Mouse (Mus musculus): ENCODE data around the gene C1s1. TPM values are rescaled to one million over a fixed set of nuclear protein-coding genes. Genes with fewer than 3 reads are reported as not detected.

The C1s1 gene
- total RNA-seq, 4 experiments from 2014 or later, result 8.4 to 20.8 (median 14.2) TPM

Other genes starting within 250 kb of the C1s1 start
- 1 to 10 TPM; 1.8 to 7.7 (median 4.3) TPM for gene Cd163, start 237.7 kb downstream of the C1s1 start, total RNA-seq (2022)
- gene Pex5, start 127.3 kb downstream of the C1s1 start, total RNA-seq (2022), result 10 to 100 TPM; 21.4 to 24.9 (median 22.9) TPM
- gene Clstn3, start 77.6 kb downstream of the C1s1 start, total RNA-seq (2022), result 1 to 10 TPM in 1 of 4 experiments, under 1 TPM in 3; 0.27 to 1.2 (median 0.48) TPM
- gene C1rl, start 49.2 kb downstream of the C1s1 start, total RNA-seq (2022), result under 1 TPM in 3 of 4 experiments, not detected in 1; 0.34 to 0.51 (median 0.45) TPM
- 1 to 10 TPM; 3.6 to 7.5 (median 5.5) TPM for gene C1ra, start 30.0 kb downstream of the C1s1 start, total RNA-seq (2022)
- gene C1rb, start 27.9 kb upstream of the C1s1 start, total RNA-seq (2022), result 1 to 10 TPM in 1 of 4 experiments, under 1 TPM in 3; 0.46 to 1.2 (median 0.69) TPM
- gene C1s2, start 93.7 kb upstream of the C1s1 start, total RNA-seq (2022), result under 1 TPM; 0.44 to 0.70 (median 0.51) TPM
- gene Lpcat3, start 120.7 kb upstream of the C1s1 start, total RNA-seq (2022), result 10 to 100 TPM; 12.6 to 18.1 (median 15.6) TPM
- gene Emg1, start 169.8 kb upstream of the C1s1 start, total RNA-seq (2022), result 10 to 100 TPM; 62.1 to 74.4 (median 66.1) TPM
- gene Phb2, start 170.0 kb upstream of the C1s1 start, total RNA-seq (2022), result 100 to 1,000 TPM; 140 to 157 (median 153) TPM
- gene Ptpn6, start 196.4 kb upstream of the C1s1 start, total RNA-seq (2022), result 1 to 10 TPM in 3 of 4 experiments, under 1 TPM in 1; 0.80 to 2.0 (median 1.2) TPM
- 100 to 1,000 TPM; 146 to 173 (median 164) TPM for gene Grcc10, start 199.0 kb upstream of the C1s1 start, total RNA-seq (2022)
- gene Gm45234, start 213.7 kb upstream of the C1s1 start, total RNA-seq (2022), result not detected
- gene Atn1, start 214.2 kb upstream of the C1s1 start, total RNA-seq (2022), result 10 to 100 TPM; 41.9 to 59.4 (median 49.2) TPM
- gene Eno2, start 227.3 kb upstream of the C1s1 start, total RNA-seq (2022), result 1 to 10 TPM in 3 of 4 experiments, under 1 TPM in 1; 0.75 to 1.4 (median 1.1) TPM
- gene Lrrc23, start 237.4 kb upstream of the C1s1 start, total RNA-seq (2022), result not detected

Measured in gastrocnemius, adult 8-10 months (tissue).